ENCODE assay signal across 15 mouse cellular contexts in the genomic region with DNA sequence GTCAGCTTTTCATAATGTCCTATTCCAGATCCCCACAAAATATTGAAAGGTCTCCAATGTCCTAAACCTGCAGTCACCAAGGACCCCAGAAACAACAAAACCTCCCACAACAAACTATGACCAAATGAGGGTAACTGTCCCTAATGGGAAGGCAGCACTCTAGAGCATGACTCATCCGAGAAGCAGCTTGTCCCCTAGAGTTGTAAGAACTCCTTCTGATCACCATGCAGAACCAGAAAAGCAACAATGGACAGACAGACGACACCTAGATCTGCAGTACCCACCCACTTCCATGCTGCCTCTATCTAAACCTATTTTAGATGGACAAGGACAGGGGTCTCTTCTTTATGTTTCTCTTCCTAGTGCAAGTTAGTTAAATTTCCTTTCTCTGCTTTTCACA.
"Had no signal": no experiment of that assay in that cellular context is flagged by ENCODE, and none has a peak within 500 bp of the region (broad histone marks: within the 10 kb centered on the region; RNA-seq: fewer than 3 reads in every experiment).

No protein-coding gene starts in this region.

- H3K9me3 ChIP-seq: limb, embryonic 12.5 days; liver, embryonic 13.5 days; lung, embryonic 15.5 days; megakaryocyte, embryonic 14.5 days; midbrain, embryonic 15.5 days; neural tube, embryonic 12.5 days had no signal

- DNase-seq: liver; liver, embryonic 13.5 days; liver, postnatal 0 days; right cerebral cortex, postnatal 4 days; spleen, adult 18-20 months; thymus, postnatal 36 days had no signal

- ATAC-seq: hindbrain, postnatal 0 days; liver, postnatal 0 days; midbrain, embryonic 15.5 days had no signal

- H3K4me1 ChIP-seq: limb, embryonic 12.5 days; midbrain, embryonic 15.5 days; neural tube, embryonic 12.5 days had no signal

- H3K4me2 ChIP-seq: limb, embryonic 12.5 days; liver, embryonic 13.5 days; lung, embryonic 15.5 days; midbrain, embryonic 11.5 days; midbrain, embryonic 15.5 days; neural tube, embryonic 12.5 days had no signal

- H3K4me3 ChIP-seq: layer of hippocampus, adult 2 months; limb, embryonic 12.5 days; liver, embryonic 13.5 days; lung, embryonic 15.5 days; midbrain, embryonic 15.5 days; neural tube, embryonic 12.5 days had no signal

- H3K9ac ChIP-seq: limb, embryonic 12.5 days; liver, embryonic 13.5 days; liver, postnatal 0 days; lung, embryonic 15.5 days; midbrain, embryonic 15.5 days; neural tube, embryonic 12.5 days had no signal

- H3K36me3 ChIP-seq: limb, embryonic 12.5 days; midbrain, embryonic 15.5 days; neural tube, embryonic 12.5 days had no signal

- H3K27me3 ChIP-seq: limb, embryonic 12.5 days; liver, embryonic 13.5 days; lung, embryonic 15.5 days; megakaryocyte, embryonic 14.5 days; midbrain, embryonic 15.5 days; neural tube, embryonic 12.5 days had no signal

- H3K27ac ChIP-seq: hindbrain, postnatal 0 days; layer of hippocampus, adult 2 months; limb, embryonic 12.5 days; lung, embryonic 15.5 days; macrophage; midbrain, embryonic 15.5 days; neural tube, embryonic 12.5 days had no signal
